Mouse (Mus musculus): Measurements from ENCODE around the gene Ccar1. TPM values are rescaled to one million over a fixed set of nuclear protein-coding genes. Genes with fewer than 3 reads are reported as not detected.
"Not testable (repeated sequence)": the region's sequence is repeated elsewhere in the genome, so short reads cannot be mapped to it uniquely, and the experiment has no call there.

Ccar1 gene
- polyA plus RNA-seq, 1 experiment from 2014 or later = 92.3 TPM

DNA sequence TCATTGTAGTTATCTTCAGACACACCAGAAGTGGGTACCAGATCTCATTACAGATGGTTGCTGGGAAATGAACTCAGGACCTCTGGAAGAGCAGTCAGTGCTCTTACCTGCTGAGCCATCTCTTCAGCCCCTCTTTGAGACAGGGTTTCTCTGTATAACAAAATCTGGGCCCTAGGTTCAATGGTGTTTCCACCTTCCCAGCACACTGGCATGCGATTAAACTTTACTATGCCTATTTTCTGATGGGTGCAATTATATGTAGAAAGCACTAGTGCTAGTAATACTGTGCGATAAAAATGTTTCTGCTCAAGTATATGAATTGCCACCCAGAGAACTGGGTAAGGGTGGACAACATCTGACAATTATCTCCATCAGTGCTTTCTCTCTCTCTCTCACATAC lies 11.2 kb upstream of the Ccar1 start:
- ATAC-seq = no peak
- no peak for DNase-seq (ENCODE audit: low read depth, low spot score)
- ChIA-PET POLR2A (no interaction called here), CTCF (no interaction called here)
- TF ChIP-seq CTCF (IDR thresholded peaks at IDR 0.05) = no peak
- H3K27me3 ChIP-seq = no peaks in the 10 kb centered on the region
- in situ Hi-C loops (cut with MboI; ENCODE audit: low pct_unique_long_range_greater_than_20kb) = no loop called here

DNA sequence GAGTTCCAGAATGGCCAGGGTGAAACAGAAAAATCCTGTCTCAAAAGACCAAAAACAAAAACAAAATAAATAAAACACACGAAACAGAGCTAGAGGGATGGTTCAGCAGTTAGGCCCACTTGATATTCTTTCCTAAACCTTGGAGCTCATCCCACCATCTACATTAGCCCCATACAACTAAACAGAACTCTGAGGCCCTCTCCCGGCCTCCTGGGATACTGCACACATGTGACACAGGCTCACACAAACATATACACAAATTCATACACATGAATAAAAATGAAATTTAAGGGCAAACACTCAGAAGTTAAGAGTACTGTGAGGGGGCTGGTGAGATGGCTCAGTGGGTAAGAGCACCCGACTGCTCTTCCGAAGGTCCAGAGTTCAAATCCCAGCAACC lies 2.1 kb upstream of the Ccar1 start:
- no peak for TF ChIP-seq CTCF (IDR thresholded peaks at IDR 0.05)
- in situ Hi-C loops (cut with MboI; ENCODE audit: low pct_unique_long_range_greater_than_20kb) = no loop called here
- DNase-seq (ENCODE audit: low read depth, low spot score) (no peak), ATAC-seq (no peak)
- ChIA-PET POLR2A (no interaction called here), CTCF (no interaction called here)
- H3K27me3 ChIP-seq = no peaks in the 10 kb centered on the region

DNA sequence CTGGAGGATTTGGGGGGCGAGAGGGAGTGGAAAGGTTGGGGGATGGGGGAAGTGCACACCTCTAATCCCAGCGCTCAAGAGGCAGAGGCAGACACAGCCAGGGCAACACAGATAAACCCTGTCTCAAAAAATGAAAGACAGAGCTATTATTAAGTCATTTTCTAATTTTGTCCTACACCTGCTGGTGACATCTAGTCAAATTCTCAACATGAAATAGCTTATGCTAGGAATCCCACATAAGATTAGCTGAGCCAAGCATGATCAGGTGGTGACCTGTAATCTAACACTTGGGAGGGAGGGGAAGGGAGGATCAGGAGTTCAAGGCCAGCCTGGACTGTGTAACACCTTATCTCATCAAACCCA lies 986 bp upstream of the Ccar1 start:
- POLR2A ChIA-PET = no interaction called here
- CTCF ChIA-PET = interaction anchor here (1.0 to 1.6 kb wide), 3 partner anchors 9 to 16 kb away, joined by 3 to 4 read pairs (median 3); no protein-coding TSS in a partner anchor
- ATAC-seq (no peak), DNase-seq (ENCODE audit: low read depth, low spot score) (no peak)
- no peaks in the 10 kb centered on the region for H3K27me3 ChIP-seq
- no peak for TF ChIP-seq CTCF (IDR thresholded peaks at IDR 0.05)
- in situ Hi-C loops (cut with MboI; ENCODE audit: low pct_unique_long_range_greater_than_20kb) = no loop called here

DNA sequence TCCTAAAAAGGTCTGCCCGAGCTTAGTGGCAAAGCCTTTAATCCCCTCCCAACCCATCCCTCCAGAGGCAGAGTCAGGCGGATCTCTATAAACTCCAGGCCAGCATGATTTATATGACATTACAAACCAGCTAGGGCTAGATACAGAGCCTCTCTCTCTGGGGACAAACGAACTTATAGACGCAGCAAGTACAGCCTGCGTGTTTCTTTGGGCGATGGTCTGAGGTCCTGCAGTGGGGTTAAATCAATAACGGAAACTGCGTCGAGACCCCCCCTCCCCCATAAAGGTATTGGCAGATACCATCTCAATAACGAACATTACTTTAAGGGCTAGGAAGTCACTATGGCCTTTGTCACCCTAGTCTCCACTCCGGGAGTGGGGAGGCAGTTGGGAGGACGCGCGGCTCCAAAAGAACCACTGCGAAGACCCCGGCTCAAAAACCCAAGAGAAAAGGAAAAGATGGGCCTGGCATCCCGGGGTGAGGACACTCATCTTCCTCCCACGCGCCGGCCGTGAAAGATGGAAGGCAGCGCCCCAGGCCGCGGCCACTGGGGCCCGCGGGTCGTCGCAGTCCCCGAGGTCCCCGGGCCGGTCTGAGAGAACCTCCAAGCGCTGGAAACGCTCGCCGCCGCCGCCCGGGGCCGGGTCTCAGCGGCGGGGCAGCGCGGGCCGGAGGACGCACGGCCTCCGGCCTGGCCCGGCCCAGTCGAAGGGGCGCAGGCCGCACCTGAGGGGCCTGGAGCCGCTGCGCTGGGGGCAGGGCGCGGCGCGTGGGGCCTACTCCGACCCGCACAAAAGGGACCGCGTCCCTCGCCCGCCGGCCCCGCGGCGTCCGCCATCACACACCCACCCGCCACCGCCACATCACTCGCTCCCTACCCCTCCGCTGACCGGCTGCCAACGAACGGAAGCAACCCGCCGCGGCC lies 572 bp downstream of the Ccar1 start:
- in situ Hi-C loops (cut with MboI; ENCODE audit: low pct_unique_long_range_greater_than_20kb) = no loop called here
- ATAC-seq = peak; percentile 29
- POLR2A ChIA-PET = interaction anchor here (0.6 kb wide), 1 partner anchor 114 kb away, joined by 3 read pairs; no protein-coding TSS in a partner anchor
- CTCF ChIA-PET = no interaction called here
- no peak for TF ChIP-seq CTCF (IDR thresholded peaks at IDR 0.05)
- DNase-seq (ENCODE audit: low read depth, low spot score) = no peak
- H3K27me3 ChIP-seq = no peaks in the 10 kb centered on the region

DNA sequence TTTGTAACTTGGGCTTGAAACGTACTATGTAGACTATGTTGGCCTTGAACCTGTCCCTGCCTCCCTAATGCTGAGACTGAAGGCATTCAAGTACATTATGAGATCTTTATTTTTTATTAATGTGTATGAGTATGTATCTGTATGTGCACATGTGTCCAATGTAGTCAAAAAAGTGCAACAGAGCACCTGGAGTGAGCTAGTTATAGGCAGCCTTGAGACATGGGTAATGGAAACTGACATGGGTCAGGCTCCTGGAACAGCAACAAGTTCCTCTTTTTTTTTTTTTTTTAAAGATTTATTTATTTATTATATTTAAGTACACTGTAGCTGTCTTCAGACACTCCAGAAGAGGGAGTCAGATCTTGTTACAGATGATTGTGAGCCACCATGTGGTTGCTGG lies 10.3 kb downstream of the Ccar1 start:
- CTCF ChIA-PET; DNase-seq (ENCODE audit: low read depth, low spot score); POLR2A ChIA-PET; in situ Hi-C loops (cut with MboI; ENCODE audit: low pct_unique_long_range_greater_than_20kb); H3K27me3 ChIP-seq; ATAC-seq: not testable (repeated sequence)

DNA sequence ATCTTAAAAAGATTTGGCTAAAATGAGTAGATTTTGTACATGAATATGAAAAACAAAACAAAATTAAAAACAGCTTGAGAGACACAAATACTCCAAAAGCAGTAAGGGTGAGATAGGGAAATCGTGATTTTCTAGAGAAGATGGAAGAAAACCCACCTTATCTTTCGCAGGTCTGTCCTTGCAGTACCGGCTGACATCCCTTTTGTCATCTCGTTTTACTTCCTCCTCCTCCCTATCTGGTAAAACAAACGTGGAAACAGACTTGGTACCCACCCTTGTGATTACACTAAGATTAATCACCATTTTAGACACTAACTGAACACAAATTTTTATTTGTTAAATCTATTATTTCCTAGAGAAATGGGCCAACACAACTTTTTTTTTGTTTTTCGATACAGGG lies 41.3 kb downstream of the Ccar1 start:
- no peak for ATAC-seq
- no peak for TF ChIP-seq CTCF (IDR thresholded peaks at IDR 0.05)
- in situ Hi-C loops (cut with MboI; ENCODE audit: low pct_unique_long_range_greater_than_20kb) = no loop called here
- POLR2A ChIA-PET = no interaction called here
- CTCF ChIA-PET = interaction anchor here (1.2 kb wide), 1 partner anchor 12 kb away, joined by 3 read pairs; no protein-coding TSS in a partner anchor
- no peak for DNase-seq (ENCODE audit: low read depth, low spot score)
- H3K27me3 ChIP-seq = no peaks in the 10 kb centered on the region

DNA sequence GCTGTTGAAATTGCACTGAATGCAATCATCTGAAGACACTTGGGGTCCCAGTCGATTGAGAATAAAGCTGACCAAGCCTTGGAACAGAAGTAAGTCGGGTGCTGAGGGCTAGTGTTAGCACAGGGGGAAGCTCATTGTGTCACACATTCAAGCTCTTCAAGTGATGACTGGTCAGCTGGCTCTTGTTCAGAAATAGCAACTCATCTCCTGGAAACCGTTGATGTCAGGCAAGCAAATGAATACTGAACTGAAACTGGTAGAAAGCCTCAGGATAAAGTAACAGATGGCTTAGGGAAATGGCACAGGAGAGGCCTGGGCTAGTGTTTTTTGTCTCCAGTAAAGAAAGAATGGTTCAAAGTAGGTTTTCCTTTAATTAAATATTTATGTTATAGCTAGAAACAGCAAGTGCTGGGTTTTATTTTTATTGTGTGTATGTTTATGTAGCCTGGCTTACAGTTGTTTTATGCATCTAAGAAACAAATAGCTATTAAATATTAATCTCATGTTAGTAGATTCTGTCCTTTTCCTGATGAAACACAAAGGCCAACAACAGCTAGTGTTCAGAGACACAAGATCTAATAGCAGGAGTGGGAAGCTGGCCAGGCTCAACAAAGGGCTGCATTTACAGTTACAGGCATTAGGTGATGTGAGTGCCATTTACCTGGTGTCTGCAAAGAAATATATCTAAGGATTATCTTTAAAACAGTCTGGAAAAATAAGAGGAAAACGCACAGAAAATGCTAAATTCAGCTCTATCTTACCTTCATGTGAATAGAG lies 51.9 kb downstream of the Ccar1 start:
- ATAC-seq = no peak
- no peak for DNase-seq (ENCODE audit: low read depth, low spot score)
- POLR2A ChIA-PET = no interaction called here

DNA sequence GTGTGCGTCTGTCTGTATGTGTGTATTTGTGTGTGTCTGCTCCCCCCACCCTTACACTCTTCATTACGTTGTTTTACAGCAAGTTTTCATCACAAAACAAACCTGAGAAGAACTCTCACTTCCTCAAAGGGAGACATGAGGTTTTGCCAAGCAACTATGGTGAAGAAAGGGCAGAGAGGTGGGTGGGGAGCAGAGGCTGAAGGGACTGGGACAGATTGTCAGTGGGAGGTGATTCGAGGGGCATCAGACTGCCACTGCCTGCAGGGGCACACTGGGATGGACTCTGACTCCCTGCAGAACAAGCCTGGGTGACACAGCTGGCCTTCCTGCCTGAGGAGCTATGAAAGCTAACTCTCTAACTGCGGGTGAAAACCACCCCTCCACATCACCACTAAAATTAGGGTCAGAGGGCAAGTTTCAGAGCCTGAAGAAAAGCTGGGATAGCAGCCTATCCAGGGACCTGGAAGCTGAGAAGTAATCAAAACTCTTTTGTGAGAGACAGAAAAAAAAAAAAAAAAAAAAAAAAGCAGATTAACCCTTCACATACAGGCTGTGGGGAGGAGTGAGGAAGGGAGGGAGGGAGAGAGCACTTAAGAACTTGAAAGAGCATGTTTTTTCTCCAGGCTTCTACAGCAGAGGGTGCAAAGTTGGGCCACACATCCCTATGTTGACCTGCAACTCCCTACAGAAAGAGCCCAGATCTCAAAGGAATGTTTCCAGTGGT lies 55.0 kb downstream of the Ccar1 start:
- ATAC-seq (no peak), DNase-seq (ENCODE audit: low read depth, low spot score) (no peak)
- no peak for TF ChIP-seq CTCF (IDR thresholded peaks at IDR 0.05)
- CTCF ChIA-PET = no interaction called here
- H3K27me3 ChIP-seq = no peaks in the 10 kb centered on the region
- in situ Hi-C loops (cut with MboI; ENCODE audit: low pct_unique_long_range_greater_than_20kb) = no loop called here
- POLR2A ChIA-PET = no interaction called here

More for the DNA sequence above, 51.9 kb downstream of the Ccar1 start:
- H3K27me3 ChIP-seq = no peaks in the 10 kb centered on the region
- TF ChIP-seq CTCF (IDR thresholded peaks at IDR 0.05) = no peak
- CTCF ChIA-PET = interaction anchor here (1.2 kb wide), 1 partner anchor 9 kb away, joined by 5 read pairs; no protein-coding TSS in a partner anchor
- in situ Hi-C loops (cut with MboI; ENCODE audit: low pct_unique_long_range_greater_than_20kb) = no loop called here

DNA sequence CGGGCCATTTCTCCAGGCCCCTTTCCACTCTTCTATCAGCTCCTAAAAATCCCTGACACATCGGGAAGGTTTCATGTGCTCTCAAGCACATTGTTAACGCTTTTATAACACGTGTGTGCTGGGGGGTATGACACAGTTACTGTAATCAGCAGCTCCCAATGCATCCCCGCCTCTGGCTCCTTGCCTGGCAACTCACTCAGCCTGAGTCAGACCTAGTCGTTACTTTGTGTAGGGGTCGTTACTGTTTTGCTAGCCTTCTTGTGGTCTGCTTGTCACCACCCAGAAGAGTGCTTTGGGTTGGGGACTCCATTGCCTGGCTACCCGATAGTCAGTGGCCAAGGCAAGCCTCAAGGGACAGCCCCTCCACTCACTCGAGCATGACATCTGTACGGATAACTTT lies 61.3 kb downstream of the Ccar1 start:
- DNase-seq (ENCODE audit: low read depth, low spot score) = no peak
- ATAC-seq = no peak
- CTCF ChIA-PET = interaction anchor here (1.1 kb wide), 1 partner anchor 34 kb away, joined by 3 read pairs; no protein-coding TSS in a partner anchor
- peaks cover 8% of the 10 kb centered on the region for H3K27me3 ChIP-seq
- no peak for TF ChIP-seq CTCF (IDR thresholded peaks at IDR 0.05)
- in situ Hi-C loops (cut with MboI; ENCODE audit: low pct_unique_long_range_greater_than_20kb) = no loop called here
- POLR2A ChIA-PET = no interaction called here

DNA sequence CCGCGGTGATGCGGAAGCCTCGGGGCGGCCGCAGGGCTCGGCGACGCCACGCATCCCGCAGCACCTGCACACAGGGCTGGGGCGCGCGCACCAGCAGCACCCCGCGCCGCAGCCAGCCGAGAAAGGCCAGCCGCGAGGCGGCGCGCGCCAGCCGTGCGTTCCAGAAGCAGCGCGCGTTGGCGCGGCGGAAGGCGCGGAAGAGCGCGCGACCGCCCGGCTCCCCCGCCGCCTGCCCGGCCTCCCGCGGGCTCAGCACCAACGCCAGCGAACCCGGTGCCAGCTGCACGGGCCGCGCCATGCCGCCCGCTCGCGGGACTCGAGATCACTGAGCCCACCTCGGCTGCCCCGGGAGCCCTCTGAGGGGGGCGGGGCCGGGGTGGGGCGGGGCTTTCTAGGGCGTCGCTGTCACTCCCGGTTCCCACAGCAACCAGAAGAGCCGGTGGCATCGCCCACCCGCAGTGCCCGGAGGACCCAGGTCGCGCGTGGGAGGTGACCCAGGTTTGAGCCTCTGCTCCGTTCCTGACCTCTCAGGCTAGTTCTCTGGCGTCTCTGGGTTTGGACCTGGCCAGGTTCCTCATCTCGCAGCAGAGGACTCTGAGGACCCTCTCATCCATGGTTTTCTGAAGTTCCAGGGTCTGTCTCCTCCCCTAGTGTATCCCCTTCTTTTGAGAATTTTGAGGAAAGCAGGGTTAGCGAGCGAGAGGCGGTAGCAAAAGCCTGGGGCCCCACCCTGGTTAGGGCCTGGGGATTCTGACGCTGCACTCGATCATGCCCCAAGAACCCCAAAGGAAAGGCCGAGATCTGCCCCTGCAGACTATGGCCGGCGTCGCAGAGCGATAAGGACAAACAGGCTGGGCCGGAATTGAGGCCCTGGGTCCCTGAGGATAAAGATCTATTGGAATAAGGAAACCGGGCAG lies 66.1 kb downstream of the Ccar1 start, which contains the start of gene Stox1:
Gene Stox1, minus strand, starts transcription at position 358 of the 917 bp plus-strand sequence.
- ATAC-seq = peak; percentile 84
- in situ Hi-C loops (cut with MboI; ENCODE audit: low pct_unique_long_range_greater_than_20kb) = no loop called here
- POLR2A ChIA-PET = no interaction called here

More for the DNA sequence above, 66.1 kb downstream of the Ccar1 start, which contains the start of gene Stox1:
- DNase-seq (ENCODE audit: low read depth, low spot score) = no peak
- CTCF ChIA-PET = no interaction called here
- peaks cover 8% of the 10 kb centered on the region for H3K27me3 ChIP-seq
- peak; percentile 82 for TF ChIP-seq CTCF (IDR thresholded peaks at IDR 0.05)
